Mouse (Mus musculus) leukemia stem cell, adult 10-12 weeks (primary cell): ENCODE results near the gene Htr5b. TPM values are rescaled to one million over a fixed set of nuclear protein-coding genes. Genes with fewer than 3 reads are reported as not detected.

Experiments used
- polyA plus RNA-seq: library from polyadenylated mRNA; stranded (reverse); fragments of >175 nt; gene quantifications from 2 replicates; pipeline ENCODE4 v1.2.3, GENCODE M21; 2012; ENCODE audit warnings: low replicate concordance

Htr5b gene
- polyA plus RNA-seq = not detected in 2 replicates

DNA sequence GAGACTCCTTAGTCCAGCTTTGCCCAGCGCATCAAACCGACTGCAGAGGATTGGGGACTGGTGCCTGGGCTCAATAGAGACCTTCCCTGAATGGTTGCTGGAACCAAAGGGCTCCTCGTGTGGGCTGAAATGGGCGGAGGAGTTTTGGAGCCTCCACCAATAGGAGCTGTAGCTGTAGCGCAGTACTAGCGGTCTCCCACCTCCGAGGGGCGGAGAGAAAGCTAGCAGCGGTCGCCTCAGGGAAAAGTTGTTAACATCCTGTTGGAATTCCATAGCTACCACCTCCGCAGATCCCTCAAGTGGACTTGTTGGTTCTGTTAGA lies at the start of gene Htr5b:
TSS of gene Htr5b (minus strand) at position 67 of the 322 bp plus-strand sequence.

DNA sequence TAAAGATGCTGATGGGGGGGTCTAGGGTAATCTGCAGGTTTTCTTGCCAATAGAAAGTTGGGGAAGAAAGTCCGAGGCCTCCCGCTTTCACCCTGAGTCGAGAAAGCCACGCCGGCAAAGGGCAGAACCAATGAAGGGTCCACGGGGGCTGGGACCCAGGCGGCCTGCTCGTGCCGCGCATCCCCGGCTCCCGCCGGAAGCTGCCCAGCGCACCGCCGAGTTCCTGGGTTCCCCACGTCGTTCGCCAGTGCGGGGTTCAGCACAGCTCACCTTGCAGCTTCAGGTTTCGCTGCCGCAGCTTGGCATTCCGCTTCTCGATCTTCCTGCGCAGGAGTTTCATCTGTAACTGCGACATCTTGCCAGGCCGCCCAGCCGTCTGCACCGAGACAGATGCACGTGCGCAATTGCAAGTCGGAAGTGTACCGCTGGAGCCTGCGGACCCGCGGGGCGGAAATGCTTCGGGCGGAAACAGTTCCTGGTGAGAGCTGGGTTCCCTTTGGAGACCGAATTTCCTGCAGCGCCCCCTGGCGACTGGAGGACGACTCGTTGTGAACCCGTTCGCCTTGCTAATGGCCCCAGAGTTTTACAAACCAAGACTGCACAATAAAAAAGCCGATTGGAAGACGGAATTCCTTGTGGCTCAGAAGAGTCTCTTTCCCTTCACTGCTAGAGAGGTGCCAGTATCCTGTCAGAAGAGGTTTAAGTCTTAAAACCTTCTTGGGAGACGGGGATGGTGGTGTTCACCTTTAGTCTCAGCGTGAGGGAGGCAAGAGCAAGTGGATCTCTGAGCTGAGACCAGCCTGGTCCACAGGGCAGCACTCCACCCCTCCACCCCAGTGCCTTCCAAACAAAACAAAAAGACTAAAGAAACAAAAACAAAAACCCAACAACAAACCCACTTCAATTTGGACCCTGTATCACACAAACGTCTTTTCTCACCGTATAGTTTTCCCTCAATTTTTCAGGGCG lies 39.5 kb upstream of the Htr5b start, which contains the start of gene Ddx18:
TSS of gene Ddx18 (minus strand) at position 469 of the 969 bp plus-strand sequence.

Other genes with a start within 250 kb of the Htr5b start
- gene Insig2, start 195.9 kb downstream of the Htr5b start, polyA plus RNA-seq = 0.62 and 3.1 TPM in 2 replicates
- 2.2 and 3.5 TPM in 2 replicates for gene Ccdc93, start 97.4 kb downstream of the Htr5b start, polyA plus RNA-seq
- 4.4 and 11.9 TPM in 2 replicates for gene Ddx18, start 39.5 kb upstream of the Htr5b start, polyA plus RNA-seq